Mouse (Mus musculus) ES-Bruce4 (cell line): ENCODE measurements around the gene Rtl6.

ENCODE experiments used
- CTCF ChIP-seq: IDR thresholded peaks from one replicate; pipeline ENCODE4 v1.8.1; 2011; ENCODE audit warnings: low read depth, low read length
- EP300 ChIP-seq: IDR thresholded peaks from 2 replicates; pipeline ENCODE4 v1.6.1; 2011; ENCODE audit warnings: low read depth, low read length; ENCODE audit not compliant: insufficient read depth
- POLR2A ChIP-seq: IDR thresholded peaks from one replicate; pipeline ENCODE4 v1.8.1; 2011; ENCODE audit warnings: low read length; ENCODE audit not compliant: insufficient read depth

- TF ChIP-seq CTCF (no peak), POLR2A (no peak), EP300 (no peak)
Measured at GRCm38 (mm10) chr15:84600977-84601595, 43.5 kb upstream of the Rtl6 start.
